Mouse (Mus musculus) limb, embryonic 15.5 days (tissue): ENCODE measurements around the gene Gm1043. TPM values are rescaled to one million over a fixed set of nuclear protein-coding genes. Genes with fewer than 3 reads are reported as not detected.

ENCODE experiments used
- ATAC-seq: fragments of 200-750 bp; cut with Nextera tagmentation; 2 replicates; pipeline ENCODE4 v1.8.0; 2017; ENCODE audit warnings: low read depth, moderate TSS enrichment; ENCODE audit not compliant: insufficient number of reproducible peaks, low FRiP score, low TSS enrichment
- H3K27ac ChIP-seq: fragments of 300-500 bp; sonication (generic); 2 replicates; pipeline ENCODE4 v1.5.1; 2015; ENCODE audit warnings: moderate library complexity, mild to moderate bottlenecking, inconsistent platforms
- H3K27me3 ChIP-seq: fragments of 300-500 bp; sonication (generic); 2 replicates; pipeline ENCODE4 v1.6.1; 2015; ENCODE audit warnings: inconsistent platforms
- H3K36me3 ChIP-seq: fragments of 300-500 bp; sonication (generic); 2 replicates; pipeline ENCODE4 v1.6.1; 2015; ENCODE audit warnings: inconsistent platforms
- H3K4me1 ChIP-seq: fragments of 300-500 bp; sonication (generic); 2 replicates; pipeline ENCODE4 v1.6.1; 2015; ENCODE audit warnings: inconsistent platforms
- H3K4me2 ChIP-seq: fragments of 300-500 bp; sonication (generic); 2 replicates; pipeline ENCODE4 v1.6.1; 2015; ENCODE audit warnings: mild to moderate bottlenecking, inconsistent platforms
- H3K4me3 ChIP-seq: fragments of 300-500 bp; sonication (generic); 2 replicates; pipeline ENCODE4 v1.5.1; 2015; ENCODE audit warnings: mild to moderate bottlenecking, inconsistent platforms
- H3K9ac ChIP-seq: fragments of 300-500 bp; sonication (generic); 2 replicates; pipeline ENCODE4 v1.6.1; 2015; ENCODE audit warnings: inconsistent platforms
- H3K9me3 ChIP-seq: fragments of 300-500 bp; sonication (generic); 2 replicates; pipeline ENCODE4 v1.6.1; 2016; ENCODE audit warnings: inconsistent platforms
- WGBS: fragments of 180-500 bp; shearing (Covaris S2); methylation state at CpG from one replicate; pipeline ENCODE4 v1.1.7; 2015; 5-methylcytosine and 5-hydroxymethylcytosine counted together
- polyA plus RNA-seq: library from polyadenylated mRNA; unstranded; fragments of >200 nt; fragmentation: Nextera tagmentation; extraction: Ambion mirVana; gene quantifications from 2 replicates; pipeline ENCODE4 v1.2.1, GENCODE M21; 2015

Gene Gm1043
- polyA plus RNA-seq, 1 experiment from 2014 or later = 0.12 TPM

DNA sequence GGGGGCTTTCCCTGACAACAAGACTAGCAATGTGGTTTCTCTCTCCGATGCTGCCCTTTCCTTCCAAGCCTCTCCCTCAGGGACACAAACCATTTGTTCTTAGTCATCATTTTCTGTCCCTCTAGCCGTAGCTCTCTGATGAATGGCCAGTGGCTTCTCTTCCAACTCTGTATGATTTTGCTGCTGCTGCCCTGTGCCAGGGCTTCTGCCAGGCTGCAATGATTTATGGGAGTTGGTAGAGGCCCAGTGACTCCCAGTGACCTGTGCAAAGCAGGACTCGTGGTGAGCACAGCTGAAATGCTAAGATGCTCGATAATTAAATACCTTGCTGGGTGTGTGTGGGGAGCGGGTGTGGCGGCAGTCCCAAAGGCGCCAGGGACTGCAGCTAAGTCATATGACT lies 130.1 kb downstream of the Gm1043 start:
- Histone ChIP-seq H3K9ac (no peak overlapping the region), H3K9me3 (no peaks in the 10 kb centered on the region), H3K27me3 (no peaks in the 10 kb centered on the region), H3K4me2 (no peak overlapping the region), H3K4me3 (no peak overlapping the region), H3K4me1 (no peaks in the 10 kb centered on the region), H3K27ac (no peak overlapping the region), H3K36me3 (no peaks in the 10 kb centered on the region)
- WGBS = 89% methylated on average over 7 of the region's 7 CpGs
- ATAC-seq = no peak

DNA sequence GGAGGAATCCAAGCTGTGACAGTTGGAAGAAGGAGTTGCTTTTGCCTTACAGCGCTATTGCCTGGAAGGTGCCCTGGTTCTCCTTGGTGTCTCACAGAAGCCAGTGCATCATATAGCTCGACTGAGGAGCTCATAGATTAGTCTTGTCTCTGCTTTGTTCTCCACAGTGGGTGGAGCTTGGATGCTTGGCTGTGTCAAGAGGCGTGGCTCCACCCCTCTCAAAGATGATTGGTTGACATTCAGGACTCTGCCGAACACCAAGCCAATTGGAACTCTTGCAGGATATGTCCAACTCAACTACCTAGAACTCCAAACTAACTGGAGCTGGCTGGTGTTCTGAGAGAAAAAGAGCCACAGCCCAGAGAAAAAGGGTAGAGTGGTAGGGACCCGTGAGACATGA lies 134.4 kb downstream of the Gm1043 start:
- no peaks in the 10 kb centered on the region for H3K36me3 ChIP-seq
- ATAC-seq = no peak
- H3K27ac ChIP-seq = no peak overlapping the region
- no peaks in the 10 kb centered on the region for H3K4me1 ChIP-seq
- no peak overlapping the region for H3K4me3 ChIP-seq
- 46% methylated on average over 5 of the region's 5 CpGs for WGBS
- H3K27me3 ChIP-seq = no peaks in the 10 kb centered on the region
- H3K9me3 ChIP-seq = no peaks in the 10 kb centered on the region
- H3K9ac ChIP-seq = no peak overlapping the region
- no peak overlapping the region for H3K4me2 ChIP-seq

DNA sequence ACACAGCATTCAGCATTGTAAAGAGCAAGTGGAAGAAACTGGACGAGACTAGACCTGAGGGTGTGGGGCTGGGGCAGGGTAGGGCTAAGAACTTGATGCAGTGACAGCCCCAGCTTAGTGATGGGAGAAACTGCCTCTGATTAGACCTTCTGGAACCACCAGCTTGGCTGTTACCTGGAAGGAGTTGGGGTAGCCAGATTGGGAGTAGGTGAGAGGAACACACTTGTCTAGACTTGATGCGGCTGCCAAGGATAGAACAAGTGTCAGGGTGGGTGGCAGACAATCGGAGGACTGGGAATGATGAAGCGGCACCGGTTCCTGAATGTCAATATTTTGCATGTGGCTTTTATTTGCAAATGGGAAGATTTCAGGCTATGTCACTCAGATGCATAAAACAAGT lies 135.4 kb downstream of the Gm1043 start:
- H3K4me2 ChIP-seq = no peak overlapping the region
- no peak overlapping the region for H3K9ac ChIP-seq
- no peak overlapping the region for H3K27ac ChIP-seq
- ATAC-seq = no peak
- H3K4me1 ChIP-seq = no peaks in the 10 kb centered on the region
- H3K4me3 ChIP-seq = no peak overlapping the region
- no peaks in the 10 kb centered on the region for H3K9me3 ChIP-seq
- H3K27me3 ChIP-seq = no peaks in the 10 kb centered on the region
- no peaks in the 10 kb centered on the region for H3K36me3 ChIP-seq
- WGBS = 84% methylated on average over 5 of the region's 5 CpGs

- WGBS = 47% methylated on average over 6 of the region's 6 CpGs
Observed at GRCm38 (mm10) chr5:37221563-37221962, 136.4 kb downstream of the Gm1043 start.

GRCm38 (mm10) chr5:37222316-37222715 lies 137.1 kb downstream of the Gm1043 start:
- Histone ChIP-seq H3K36me3 (no peaks in the 10 kb centered on the region), H3K4me2 (no peak overlapping the region), H3K4me1 (no peaks in the 10 kb centered on the region), H3K27me3 (no peaks in the 10 kb centered on the region), H3K9me3 (no peaks in the 10 kb centered on the region), H3K4me3 (no peak overlapping the region), H3K9ac (no peak overlapping the region), H3K27ac (no peak overlapping the region)
- 47% methylated on average over 8 of the region's 8 CpGs for WGBS
- ATAC-seq = no peak

More at GRCm38 (mm10) chr5:37221563-37221962, 136.4 kb downstream of the Gm1043 start:
- Histone ChIP-seq H3K4me1 (no peaks in the 10 kb centered on the region), H3K9me3 (no peaks in the 10 kb centered on the region), H3K27ac (no peak overlapping the region), H3K4me3 (no peak overlapping the region), H3K9ac (no peak overlapping the region), H3K36me3 (no peaks in the 10 kb centered on the region), H3K4me2 (no peak overlapping the region), H3K27me3 (no peaks in the 10 kb centered on the region)
- no peak for ATAC-seq

DNA sequence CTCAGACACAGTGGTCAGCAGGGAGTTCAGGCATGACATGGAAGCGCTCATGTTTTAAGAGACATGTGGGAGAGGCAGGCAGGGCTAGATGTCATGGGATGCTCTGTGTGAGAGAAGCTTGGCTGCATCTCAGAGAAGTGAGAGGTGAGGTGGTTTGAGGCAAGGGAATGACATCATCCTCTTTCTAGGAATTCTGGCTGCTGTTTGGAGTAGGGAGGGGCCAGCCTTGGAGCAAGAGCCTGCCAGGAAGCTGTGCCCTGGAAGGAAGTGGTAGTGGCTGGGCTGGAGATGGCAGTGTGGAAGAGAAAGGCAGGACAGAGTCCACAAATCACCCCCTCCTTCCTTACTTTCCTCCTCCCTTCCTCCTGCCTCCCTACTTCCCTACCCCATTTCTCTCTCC lies 140.5 kb downstream of the Gm1043 start:
- H3K4me3 ChIP-seq = no peak overlapping the region
- no peak for ATAC-seq
- H3K4me2 ChIP-seq = no peak overlapping the region
- 84% methylated on average over 1 of the region's 1 CpGs for WGBS
- H3K9ac ChIP-seq = no peak overlapping the region
- no peaks in the 10 kb centered on the region for H3K36me3 ChIP-seq
- H3K4me1 ChIP-seq = no peaks in the 10 kb centered on the region
- no peaks in the 10 kb centered on the region for H3K9me3 ChIP-seq
- H3K27me3 ChIP-seq = no peaks in the 10 kb centered on the region; the same call in 1 of the 2 replicates
- no peak overlapping the region for H3K27ac ChIP-seq

- Histone ChIP-seq H3K4me1 (no peaks in the 10 kb centered on the region), H3K9me3 (no peaks in the 10 kb centered on the region), H3K27ac (no peak overlapping the region), H3K4me3 (no peak overlapping the region), H3K27me3 (no peaks in the 10 kb centered on the region; the same call in 1 of the 2 replicates), H3K36me3 (no peaks in the 10 kb centered on the region), H3K4me2 (no peak overlapping the region), H3K9ac (no peak overlapping the region)
- WGBS = 47% methylated on average over 6 of the region's 6 CpGs
- ATAC-seq = no peak
Observed at GRCm38 (mm10) chr5:37227956-37228680, 142.9 kb downstream of the Gm1043 start.

DNA sequence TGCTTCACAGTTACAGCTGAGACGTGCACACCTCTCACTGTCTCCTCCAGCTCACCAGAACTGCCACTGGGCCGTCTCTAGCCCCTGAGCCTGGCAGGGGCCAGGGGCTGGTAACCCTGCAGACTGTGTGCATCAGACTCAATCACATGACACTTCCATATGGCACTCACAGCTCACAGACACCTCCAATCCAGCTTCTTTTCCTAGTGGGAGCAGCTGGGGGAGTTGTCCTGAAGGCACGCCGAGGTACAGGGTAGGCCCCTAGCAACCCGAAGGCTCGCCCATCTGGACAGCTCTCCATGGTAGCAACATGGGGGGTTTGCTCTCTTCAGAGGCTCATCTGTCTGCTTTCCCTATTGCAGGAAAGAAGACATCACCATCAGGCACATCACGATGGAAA lies 143.7 kb downstream of the Gm1043 start:
- ATAC-seq = no peak
- Histone ChIP-seq H3K9ac (no peak overlapping the region), H3K36me3 (no peaks in the 10 kb centered on the region), H3K27me3 (peaks cover under 1% of the 10 kb centered on the region; the same call in 1 of the 2 replicates), H3K27ac (no peak overlapping the region), H3K9me3 (no peaks in the 10 kb centered on the region), H3K4me3 (no peak overlapping the region), H3K4me2 (no peak overlapping the region), H3K4me1 (no peaks in the 10 kb centered on the region)
- WGBS = 66% methylated on average over 7 of the region's 7 CpGs

- 43% methylated on average over 9 of the region's 9 CpGs for WGBS
- peaks cover 11% of the 10 kb centered on the region; the same call in 1 of the 2 replicates for H3K27me3 ChIP-seq
- no peak overlapping the region for H3K4me2 ChIP-seq
- no peaks in the 10 kb centered on the region for H3K4me1 ChIP-seq
- ATAC-seq = no peak
- no peak overlapping the region for H3K4me3 ChIP-seq
- no peaks in the 10 kb centered on the region for H3K36me3 ChIP-seq
- no peak overlapping the region for H3K9ac ChIP-seq
- H3K9me3 ChIP-seq = no peaks in the 10 kb centered on the region
- no peak overlapping the region for H3K27ac ChIP-seq
Observed at GRCm38 (mm10) chr5:37233010-37233557, 147.9 kb downstream of the Gm1043 start.

- Histone ChIP-seq H3K9me3 (no peaks in the 10 kb centered on the region), H3K4me1 (peaks cover 14% of the 10 kb centered on the region), H3K36me3 (no peaks in the 10 kb centered on the region), H3K27ac (no peak overlapping the region), H3K27me3 (peaks cover 53% of the 10 kb centered on the region), H3K4me2 (no peak overlapping the region), H3K4me3 (no peak overlapping the region), H3K9ac (no peak overlapping the region)
- WGBS = 26% methylated on average over 2 of the region's 2 CpGs
- ATAC-seq = no peak
Observed at GRCm38 (mm10) chr5:37238654-37239053, 153.5 kb downstream of the Gm1043 start.

- peaks cover 25% of the 10 kb centered on the region for H3K4me1 ChIP-seq
- no peak overlapping the region for H3K4me3 ChIP-seq
- H3K27ac ChIP-seq = no peak overlapping the region
- ATAC-seq = no peak
- no peak overlapping the region for H3K9ac ChIP-seq
- no peaks in the 10 kb centered on the region for H3K36me3 ChIP-seq
- H3K27me3 ChIP-seq = peaks cover 60% of the 10 kb centered on the region
- WGBS = 1% methylated on average over 5 of the region's 5 CpGs
- H3K4me2 ChIP-seq = no peak overlapping the region
- no peaks in the 10 kb centered on the region for H3K9me3 ChIP-seq
Observed at GRCm38 (mm10) chr5:37240550-37240949, 155.4 kb downstream of the Gm1043 start.

DNA sequence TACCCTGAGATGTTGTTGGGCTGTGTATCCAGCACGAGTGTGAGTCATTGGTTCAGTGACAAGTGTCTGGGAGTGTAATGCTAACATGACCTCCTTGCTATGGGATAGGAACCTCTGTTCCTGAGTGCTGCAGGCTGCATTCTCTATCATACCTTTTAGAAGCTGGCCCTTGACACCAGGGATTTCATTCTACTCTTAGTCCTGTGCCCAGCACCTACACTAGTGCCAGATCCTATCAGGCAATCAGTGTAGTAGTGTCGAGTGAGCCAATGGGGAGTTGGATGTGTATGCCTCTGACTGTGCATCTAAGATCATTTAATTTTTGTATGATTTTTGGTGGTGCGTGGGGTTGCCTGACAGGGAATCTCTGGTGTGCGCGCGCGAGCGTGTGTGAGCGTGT lies 156.1 kb downstream of the Gm1043 start:
- Histone ChIP-seq H3K4me3 (peak overlapping the region; percentile 38), H3K4me2 (peak overlapping the region; percentile 73; the same call in 1 of the 2 replicates), H3K4me1 (peaks cover 31% of the 10 kb centered on the region), H3K9ac (no peak overlapping the region), H3K9me3 (no peaks in the 10 kb centered on the region), H3K27me3 (peaks cover 67% of the 10 kb centered on the region), H3K27ac (no peak overlapping the region), H3K36me3 (no peaks in the 10 kb centered on the region)
- 13% methylated on average over 9 of the region's 9 CpGs for WGBS
- ATAC-seq = no peak
